Mouse (Mus musculus) MN1 (cell line): ENCODE data around the gene Tmprss4.

Experiments used
- DNase-seq: peaks from one replicate; pipeline ENCODE4 v3.0.0-alpha.2; 2016; ENCODE audit warnings: low spot score

The Tmprss4 gene

GRCm38 (mm10) chr9:45203797-45204410 is at the start of gene Tmprss4:
TSS of gene Tmprss4 (minus strand) at chr9:45204092.
- DNase-seq: no peak

- DNase-seq: no peak
Measured at GRCm38 (mm10) chr9:45252395-45252794, 48.5 kb upstream of the Tmprss4 start.

DNA sequence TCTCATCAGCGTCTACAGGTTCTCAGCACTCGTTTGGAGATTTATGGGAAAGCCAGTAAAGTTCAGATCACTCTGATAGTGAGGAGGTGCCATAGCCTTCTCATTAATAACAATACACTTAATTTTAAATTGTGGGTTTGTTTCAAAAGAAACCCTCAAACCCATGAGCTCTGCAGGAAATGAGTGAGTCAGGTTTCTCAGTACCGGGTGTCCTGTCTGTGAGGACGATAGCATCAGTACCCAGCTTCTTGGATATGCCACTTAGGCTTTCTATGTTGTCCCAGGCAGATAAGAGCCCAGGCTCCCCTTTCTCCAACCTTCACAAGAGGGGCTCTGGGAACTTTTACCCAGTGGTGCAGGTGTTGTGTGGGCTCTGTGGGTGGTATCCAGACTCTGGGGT is 48.1 kb upstream of the Tmprss4 start:
- DNase-seq: no peak

DNA sequence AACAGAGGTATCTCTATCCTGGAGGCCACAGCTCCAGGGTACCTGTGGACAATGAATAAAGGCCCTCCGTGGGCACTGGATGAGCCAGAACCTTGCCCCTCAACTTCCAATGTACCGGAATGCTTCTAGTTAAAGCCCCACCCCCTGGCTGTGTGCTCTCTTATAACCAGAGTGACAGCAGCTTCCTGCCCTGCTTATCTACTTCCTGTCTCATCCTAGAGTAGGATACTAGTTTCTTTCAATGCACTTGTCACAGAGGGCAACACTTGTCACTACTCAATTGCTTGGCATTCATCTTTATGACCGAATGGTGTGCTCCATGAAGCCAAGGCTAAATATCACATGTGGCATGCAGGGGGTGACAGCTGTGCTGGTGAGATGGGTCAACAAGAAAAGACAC is 47.4 kb upstream of the Tmprss4 start:
- DNase-seq: no peak

GRCm38 (mm10) chr9:45250306-45250705 is 46.4 kb upstream of the Tmprss4 start:
- DNase-seq: no peak

DNA sequence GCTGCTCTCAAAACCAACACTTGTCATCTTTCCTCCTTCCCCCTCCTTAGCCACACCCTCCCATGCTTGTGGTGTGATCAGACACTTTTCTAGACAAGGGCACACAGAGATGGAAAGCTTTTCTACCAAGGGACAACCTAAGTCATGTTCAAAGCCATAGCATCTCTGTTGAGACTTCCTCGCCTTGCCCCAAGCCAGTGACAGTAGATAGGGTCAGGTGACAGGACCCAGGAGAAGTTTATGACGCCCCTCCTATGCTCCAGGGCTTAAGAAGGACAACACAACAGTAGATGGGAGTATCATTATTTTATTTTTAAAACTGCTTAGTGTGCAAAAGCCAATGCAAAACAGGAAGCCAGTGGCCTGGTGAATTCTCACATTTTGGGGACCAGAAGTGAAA is 43.6 kb upstream of the Tmprss4 start:
- no peak for DNase-seq

- no peak for DNase-seq
Measured at GRCm38 (mm10) chr9:45246060-45246459, 42.2 kb upstream of the Tmprss4 start.

GRCm38 (mm10) chr9:45245432-45245831 is 41.5 kb upstream of the Tmprss4 start:
- no peak for DNase-seq

- no peak for DNase-seq
Measured at GRCm38 (mm10) chr9:45241397-45241796, 37.5 kb upstream of the Tmprss4 start.

DNA sequence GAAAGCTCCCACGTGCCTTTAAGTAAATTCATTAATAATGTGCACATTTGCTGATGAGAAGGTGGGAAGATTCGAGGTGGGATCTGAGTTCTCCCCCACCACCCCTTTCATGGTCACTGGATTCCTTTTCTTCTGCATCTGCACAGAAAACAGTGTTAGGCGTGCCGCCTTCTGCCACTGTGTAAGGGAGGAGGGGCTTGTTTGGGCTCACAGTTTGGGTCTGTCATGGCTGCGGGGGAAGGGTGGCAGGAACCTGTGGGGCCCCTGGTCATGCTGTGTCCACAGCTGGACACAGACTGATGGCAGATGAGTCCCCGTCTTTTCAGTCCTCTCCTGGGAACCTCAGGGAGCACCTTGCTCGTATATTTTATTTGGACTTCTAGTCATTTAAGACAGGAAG is 32.9 kb upstream of the Tmprss4 start:
- DNase-seq: no peak

- DNase-seq: no peak
Measured at GRCm38 (mm10) chr9:45235668-45236227, 31.9 kb upstream of the Tmprss4 start.

GRCm38 (mm10) chr9:45229359-45229758 is 25.5 kb upstream of the Tmprss4 start:
- DNase-seq: no peak

DNA sequence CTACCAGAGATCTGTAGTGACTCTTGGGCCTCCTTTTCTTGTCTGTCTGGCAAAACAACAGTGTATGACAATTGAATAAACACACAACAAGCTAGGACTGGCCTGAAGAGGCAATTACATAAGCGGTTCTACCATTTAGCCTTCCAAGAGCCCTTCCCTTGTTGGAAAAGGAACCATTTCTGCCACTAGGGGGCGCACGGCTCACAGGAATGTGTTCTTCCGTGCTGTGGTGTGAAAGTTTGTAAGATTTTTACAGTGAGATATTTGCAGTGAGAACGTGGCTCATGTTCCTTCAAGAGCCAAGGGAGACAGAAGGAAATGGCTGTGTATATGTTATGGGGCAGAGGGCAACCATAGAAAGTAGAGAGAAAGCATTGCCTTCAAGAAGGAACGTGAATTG is 17.7 kb upstream of the Tmprss4 start:
- peak; percentile 76 for DNase-seq

DNA sequence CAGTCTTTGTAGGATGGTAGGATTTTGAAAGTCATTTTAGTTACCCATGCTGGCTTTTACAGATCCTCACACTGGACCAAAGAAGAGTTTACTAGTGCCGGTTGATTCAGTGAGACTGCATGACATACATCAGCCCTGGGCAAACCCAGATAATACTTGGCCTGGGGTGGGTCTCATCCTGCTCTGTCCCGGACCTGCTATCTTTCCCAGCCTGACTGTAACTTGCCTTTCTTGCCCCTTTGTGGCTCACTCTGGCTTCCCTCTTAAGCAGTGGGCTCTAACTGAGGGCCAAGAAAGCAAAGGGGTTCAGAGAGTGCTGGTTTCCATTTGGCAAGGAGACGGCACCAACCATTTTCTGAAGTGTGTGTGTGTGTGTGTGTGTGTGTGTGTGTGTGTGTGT is 15.8 kb upstream of the Tmprss4 start:
- no peak for DNase-seq

DNA sequence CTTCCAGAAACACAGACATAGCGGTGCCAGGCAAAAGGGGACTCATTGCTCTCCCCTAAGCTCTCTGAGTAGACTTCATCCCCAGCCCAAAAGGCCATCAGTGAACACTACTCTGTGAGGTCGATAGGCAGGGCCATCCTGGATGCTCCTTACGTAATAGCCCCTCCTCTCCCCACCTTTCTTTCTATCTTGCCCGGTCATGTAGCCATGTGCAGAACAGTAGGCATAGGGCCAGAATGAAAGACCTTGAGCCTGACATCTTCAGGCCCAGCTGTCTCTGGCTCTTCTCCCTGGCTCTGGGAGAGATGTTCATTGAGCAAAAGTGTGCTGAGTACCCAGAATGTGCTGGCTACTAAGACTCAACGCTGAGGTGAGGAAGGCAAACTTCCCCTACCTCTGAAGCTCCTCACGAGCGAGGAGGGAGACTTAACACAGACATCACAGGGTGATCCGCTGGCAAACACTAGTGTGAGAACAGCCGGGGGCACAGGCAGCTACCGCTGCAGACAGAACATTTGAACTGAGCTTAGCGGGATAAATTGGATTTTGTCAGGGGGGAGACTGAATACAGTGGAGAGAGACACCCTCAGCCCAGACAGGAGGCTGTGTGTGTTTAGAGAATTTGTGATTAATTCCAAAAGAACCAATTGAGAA is 11.8 kb upstream of the Tmprss4 start:
- DNase-seq: no peak

DNA sequence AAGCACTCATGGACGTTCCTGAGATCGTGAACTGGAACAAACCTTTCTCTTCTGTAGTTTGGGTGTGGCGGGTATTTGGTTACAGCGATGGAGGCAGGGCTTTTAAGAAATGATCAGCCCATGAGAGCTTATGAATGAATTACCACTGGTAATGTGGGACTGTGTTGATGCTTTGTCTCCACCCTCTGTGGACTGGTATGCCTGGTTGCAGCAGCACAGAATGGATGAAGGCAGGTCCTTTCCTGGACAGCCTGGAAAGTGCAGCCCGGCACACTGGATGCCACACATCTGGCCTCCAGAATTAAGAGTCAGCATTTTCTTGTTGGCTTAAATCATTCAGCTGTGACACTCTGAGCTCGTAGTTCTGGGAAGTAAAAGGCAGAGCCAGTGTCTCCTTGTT is 8.1 kb upstream of the Tmprss4 start:
- DNase-seq: no peak

DNA sequence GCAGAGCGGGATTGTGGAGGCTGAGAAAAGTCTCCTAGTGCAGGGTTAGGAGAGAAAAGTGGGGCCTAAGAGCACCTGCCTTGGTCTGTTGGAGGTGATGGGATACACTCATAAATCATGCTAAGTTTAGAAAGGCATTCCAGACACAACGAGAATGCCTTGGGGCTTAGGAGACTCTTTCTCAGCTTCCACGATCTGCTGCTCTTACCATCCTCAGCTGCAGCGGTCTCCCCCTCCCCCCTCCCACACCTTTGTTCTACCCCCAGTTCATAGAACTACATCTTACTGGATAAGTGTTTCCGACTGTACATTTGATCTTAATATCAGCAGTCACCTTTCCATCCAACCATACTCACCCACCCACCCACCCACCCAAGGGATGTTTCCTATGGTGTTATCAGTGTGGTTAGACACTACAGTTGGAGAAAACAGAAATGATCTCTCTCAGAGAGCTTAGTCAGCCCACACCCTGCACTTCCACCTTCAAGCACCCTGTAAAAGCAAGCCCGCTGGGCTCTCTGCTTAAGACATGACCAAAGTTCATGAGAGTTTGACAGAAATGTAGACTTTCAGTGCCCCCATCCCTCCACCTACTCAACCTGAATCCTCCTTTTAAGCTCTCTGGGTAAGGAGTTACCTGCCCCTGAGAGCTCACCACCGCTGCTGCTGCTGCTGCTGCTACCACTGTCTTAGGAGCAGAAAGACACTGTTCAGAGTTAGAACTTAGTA is 3.3 kb upstream of the Tmprss4 start:
- DNase-seq: no peak

GRCm38 (mm10) chr9:45206121-45206520 is 2.2 kb upstream of the Tmprss4 start:
- DNase-seq: no peak

DNA sequence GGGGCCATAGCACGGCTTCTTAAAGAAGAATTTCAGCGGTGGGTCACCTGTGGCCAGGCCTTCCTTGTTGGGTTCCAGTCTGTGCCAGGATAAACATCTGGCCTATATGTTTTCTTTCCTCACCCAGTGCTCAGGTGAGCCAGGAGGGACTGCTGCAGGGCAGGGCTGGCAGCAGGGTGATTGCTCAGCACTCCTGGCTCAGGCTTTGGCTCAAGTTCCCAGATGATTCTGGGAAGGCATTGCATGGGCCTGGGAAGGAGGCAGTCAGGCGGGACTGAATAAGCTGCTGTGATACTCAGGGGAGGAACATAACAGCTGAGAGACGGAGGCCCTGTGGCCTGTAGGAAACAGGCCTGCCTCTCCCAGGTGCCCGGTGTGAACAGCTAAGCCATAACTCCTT is 1.3 kb upstream of the Tmprss4 start:
- no peak for DNase-seq

- no peak for DNase-seq
Measured at GRCm38 (mm10) chr9:45202021-45202798, 1.7 kb downstream of the Tmprss4 start.

GRCm38 (mm10) chr9:45201319-45201947 is 2.5 kb downstream of the Tmprss4 start:
- no peak for DNase-seq

GRCm38 (mm10) chr9:45197549-45197948 is 6.3 kb downstream of the Tmprss4 start:
- DNase-seq: no peak
